Comparison of ENCODE assay signal across 12 mouse cellular contexts in genomic region chr5:137301253-137301652, GRCm38 (mm10). TPM values are rescaled to one million over a fixed set of nuclear protein-coding genes. Genes with fewer than 3 reads are reported as not detected.
DNase-seq lines count a peak whose midpoint lies in the region; ATAC-seq lines count a peak whose summit lies in the region.
"Had no signal": no experiment of that assay in that cellular context is flagged by ENCODE, and none has a peak within 500 bp of the region (broad histone marks: within the 10 kb centered on the region; RNA-seq: fewer than 3 reads in every experiment).

No protein-coding gene starts in this region.

- H3K4me2 ChIP-seq in hindbrain, embryonic 13.5 days, result no peak overlapping the region
- no peak overlapping the region for H3K4me2 ChIP-seq in hindbrain, embryonic 14.5 days (replicated peaks)
- H3K4me2 ChIP-seq in neural tube, embryonic 14.5 days (ENCODE audit: low read depth, low read length), result no peak overlapping the region
- H3K4me2 ChIP-seq in neural tube, embryonic 15.5 days, result no peak overlapping the region
- H3K4me2 ChIP-seq in forebrain, embryonic 14.5 days (ENCODE audit: low read length), result no peak overlapping the region
- H3K4me2 ChIP-seq in stomach, embryonic 15.5 days, result no peak overlapping the region
- H3K4me2 ChIP-seq: limb, embryonic 12.5 days had no signal

- H3K4me3 ChIP-seq in hindbrain, embryonic 13.5 days, result no peak overlapping the region
- no peak overlapping the region for H3K4me3 ChIP-seq in hindbrain, embryonic 14.5 days (replicated peaks; ENCODE audit: low read length)
- H3K4me3 ChIP-seq in neural tube, embryonic 14.5 days (ENCODE audit: low read depth, low read length), result no peak overlapping the region
- H3K4me3 ChIP-seq in neural tube, embryonic 15.5 days (replicated peaks), result no peak overlapping the region
- no peak overlapping the region for H3K4me3 ChIP-seq in forebrain, embryonic 14.5 days (ENCODE audit: low read depth, low read length)
- H3K4me3 ChIP-seq in stomach, embryonic 15.5 days (replicated peaks), result no peak overlapping the region
- H3K4me3 ChIP-seq: limb, embryonic 12.5 days had no signal

- no peak for DNase-seq in hindbrain, embryonic 14.5 days (ENCODE audit: low spot score)
- DNase-seq in forebrain, embryonic 14.5 days (ENCODE audit: low spot score), result peak; percentile 36
- no peak for DNase-seq in layer of hippocampus, adult 11-12 months (ENCODE audit: low spot score)
- DNase-seq in frontal cortex, postnatal 14 days (ENCODE audit: low spot score in 2 of 2), result no peak
- DNase-seq: gastrocnemius, postnatal 10 days; right cerebral cortex, postnatal 14 days had no signal

- no peaks in the 10 kb centered on the region for H3K27me3 ChIP-seq in hindbrain, embryonic 13.5 days
- no peaks in the 10 kb centered on the region for H3K27me3 ChIP-seq in hindbrain, embryonic 14.5 days (ENCODE audit: control insufficient read depth, insufficient read depth, low read length)
- H3K27me3 ChIP-seq in neural tube, embryonic 14.5 days (ENCODE audit: control insufficient read depth, insufficient read depth, low read length), result no peaks in the 10 kb centered on the region
- no peaks in the 10 kb centered on the region for H3K27me3 ChIP-seq in neural tube, embryonic 15.5 days (replicated peaks)
- H3K27me3 ChIP-seq in forebrain, embryonic 14.5 days (replicated peaks; ENCODE audit: control insufficient read depth, insufficient read depth, low read length), result no peaks in the 10 kb centered on the region
- no peaks in the 10 kb centered on the region for H3K27me3 ChIP-seq in stomach, embryonic 15.5 days (replicated peaks)
- H3K27me3 ChIP-seq: limb, embryonic 12.5 days had no signal

- H3K36me3 ChIP-seq in hindbrain, embryonic 13.5 days, result peaks cover 84% of the 10 kb centered on the region
- peaks cover 88% of the 10 kb centered on the region for H3K36me3 ChIP-seq in hindbrain, embryonic 14.5 days (replicated peaks; ENCODE audit: control insufficient read depth, insufficient read depth)
- H3K36me3 ChIP-seq in neural tube, embryonic 14.5 days (ENCODE audit: control insufficient read depth, insufficient read depth, low read length), result peaks cover 73% of the 10 kb centered on the region
- peaks cover 75% of the 10 kb centered on the region for H3K36me3 ChIP-seq in neural tube, embryonic 15.5 days
- H3K36me3 ChIP-seq in forebrain, embryonic 14.5 days (ENCODE audit: control insufficient read depth, insufficient read depth, low read length), result peaks cover 89% of the 10 kb centered on the region
- peaks cover 73% of the 10 kb centered on the region for H3K36me3 ChIP-seq in stomach, embryonic 15.5 days

- peak overlapping the region; percentile 46; the same call in 1 of the 2 replicates for H3K9ac ChIP-seq in hindbrain, embryonic 13.5 days
- no peak overlapping the region for H3K9ac ChIP-seq in hindbrain, embryonic 14.5 days
- no peak overlapping the region for H3K9ac ChIP-seq in neural tube, embryonic 14.5 days (replicated peaks; ENCODE audit: low read depth, low read length)
- H3K9ac ChIP-seq in neural tube, embryonic 15.5 days (replicated peaks), result no peak overlapping the region
- no peak overlapping the region for H3K9ac ChIP-seq in forebrain, embryonic 14.5 days (ENCODE audit: low read length)
- no peak overlapping the region for H3K9ac ChIP-seq in stomach, embryonic 15.5 days

- no peak overlapping the region for H3K27ac ChIP-seq in hindbrain, embryonic 13.5 days
- no peak overlapping the region for H3K27ac ChIP-seq in hindbrain, embryonic 14.5 days
- H3K27ac ChIP-seq in neural tube, embryonic 14.5 days (ENCODE audit: low read depth, low read length), result no peak overlapping the region
- H3K27ac ChIP-seq in neural tube, embryonic 15.5 days (replicated peaks), result no peak overlapping the region
- no peak overlapping the region for H3K27ac ChIP-seq in forebrain, embryonic 14.5 days (ENCODE audit: low read depth, low read length)
- H3K27ac ChIP-seq in stomach, embryonic 15.5 days, result no peak overlapping the region
- H3K27ac ChIP-seq: limb, embryonic 12.5 days had no signal

- H3K4me1 ChIP-seq in hindbrain, embryonic 13.5 days (replicated peaks), result peaks cover 29% of the 10 kb centered on the region
- peaks cover 20% of the 10 kb centered on the region for H3K4me1 ChIP-seq in hindbrain, embryonic 14.5 days (replicated peaks; ENCODE audit: control insufficient read depth, insufficient read depth, low read length)
- peaks cover 23% of the 10 kb centered on the region for H3K4me1 ChIP-seq in neural tube, embryonic 14.5 days (ENCODE audit: control insufficient read depth, insufficient read depth, low read length)
- peaks cover 31% of the 10 kb centered on the region for H3K4me1 ChIP-seq in neural tube, embryonic 15.5 days
- H3K4me1 ChIP-seq in forebrain, embryonic 14.5 days (ENCODE audit: control insufficient read depth, insufficient read depth, low read length), result peaks cover 22% of the 10 kb centered on the region
- H3K4me1 ChIP-seq in stomach, embryonic 15.5 days, result peaks cover 23% of the 10 kb centered on the region

- 0 out of 2 replicates have a peak, but pooled peaks have one; percentile 22 for ATAC-seq in hindbrain, embryonic 13.5 days (ENCODE audit: low FRiP score)
- no peak for ATAC-seq in hindbrain, embryonic 14.5 days (ENCODE audit: low FRiP score)
- ATAC-seq in neural tube, embryonic 14.5 days (ENCODE audit: low read depth), result peak; percentile 50; the same call in 1 of the 2 replicates
- ATAC-seq in neural tube, embryonic 15.5 days (ENCODE audit: low FRiP score), result no peak
- peak; percentile 33; the same call in 1 of the 2 replicates for ATAC-seq in forebrain, embryonic 14.5 days
- peak; percentile 45; the same call in 1 of the 2 replicates for ATAC-seq in stomach, embryonic 15.5 days (ENCODE audit: insufficient read depth, low FRiP score, low read depth)

- no peaks in the 10 kb centered on the region for H3K9me3 ChIP-seq in hindbrain, embryonic 13.5 days
- no peaks in the 10 kb centered on the region for H3K9me3 ChIP-seq in hindbrain, embryonic 14.5 days (ENCODE audit: control insufficient read depth, low read length)
- no peaks in the 10 kb centered on the region for H3K9me3 ChIP-seq in neural tube, embryonic 14.5 days (ENCODE audit: control insufficient read depth, low read length)
- no peaks in the 10 kb centered on the region for H3K9me3 ChIP-seq in neural tube, embryonic 15.5 days (replicated peaks)
- H3K9me3 ChIP-seq in forebrain, embryonic 14.5 days (replicated peaks; ENCODE audit: control insufficient read depth, low read length), result no peaks in the 10 kb centered on the region
- H3K9me3 ChIP-seq in stomach, embryonic 15.5 days, result no peaks in the 10 kb centered on the region
- H3K9me3 ChIP-seq: G1E; limb, embryonic 12.5 days had no signal

- 70% methylated on average over 21 of the region's 21 CpGs for WGBS in hindbrain, embryonic 13.5 days
- 73% methylated on average over 21 of the region's 21 CpGs for WGBS in hindbrain, embryonic 14.5 days
- 75% methylated on average over 21 of the region's 21 CpGs for WGBS in neural tube, embryonic 14.5 days
- WGBS in neural tube, embryonic 15.5 days, result 64% methylated on average over 21 of the region's 21 CpGs
- 60% methylated on average over 20 of the region's 21 CpGs for WGBS in forebrain, embryonic 14.5 days
- WGBS in stomach, embryonic 15.5 days, result 76% methylated on average over 21 of the region's 21 CpGs

RNA-seq across cellular contexts. Expression of gene Srrt, which starts 6.2 kb away (rescaled TPM):
- polyA plus RNA-seq in hindbrain, embryonic 13.5 days (2015; fragmentation: Nextera tagmentation; extraction: Ambion mirVana), result 105 and 113 TPM in 2 replicates
- 75.0 and 81.0 TPM in 2 replicates for polyA plus RNA-seq in hindbrain, embryonic 14.5 days (2014; fragmentation: Nextera tagmentation; extraction: Ambion mirVana)
- polyA plus RNA-seq in neural tube, embryonic 14.5 days (2014; fragmentation: Nextera tagmentation; extraction: Ambion mirVana), result 81.8 and 91.5 TPM in 2 replicates
- 90.7 and 94.3 TPM in 2 replicates for polyA plus RNA-seq in neural tube, embryonic 15.5 days (2015; fragmentation: Nextera tagmentation; extraction: Ambion mirVana)
- polyA plus RNA-seq in forebrain, embryonic 14.5 days (2014; fragmentation: Nextera tagmentation; extraction: Ambion mirVana), result 78.9 and 95.2 TPM in 2 replicates
- polyA plus RNA-seq in stomach, embryonic 15.5 days (2015; fragmentation: Nextera tagmentation; extraction: Ambion mirVana), result 113 and 122 TPM in 2 replicates

RNA-seq across cellular contexts. Expression of gene Ufsp1, which starts 6.8 kb away (rescaled TPM):
- polyA plus RNA-seq in hindbrain, embryonic 13.5 days (2015; fragmentation: Nextera tagmentation; extraction: Ambion mirVana), result 12.9 and 14.1 TPM in 2 replicates
- polyA plus RNA-seq in hindbrain, embryonic 14.5 days (2014; fragmentation: Nextera tagmentation; extraction: Ambion mirVana), result 22.3 and 22.6 TPM in 2 replicates
- 19.7 and 24.0 TPM in 2 replicates for polyA plus RNA-seq in neural tube, embryonic 14.5 days (2014; fragmentation: Nextera tagmentation; extraction: Ambion mirVana)
- polyA plus RNA-seq in neural tube, embryonic 15.5 days (2015; fragmentation: Nextera tagmentation; extraction: Ambion mirVana), result 29.0 and 29.5 TPM in 2 replicates
- 9.8 and 10.3 TPM in 2 replicates for polyA plus RNA-seq in forebrain, embryonic 14.5 days (2014; fragmentation: Nextera tagmentation; extraction: Ambion mirVana)
- 7.8 and 8.7 TPM in 2 replicates for polyA plus RNA-seq in stomach, embryonic 15.5 days (2015; fragmentation: Nextera tagmentation; extraction: Ambion mirVana)

RNA-seq across cellular contexts. Expression of gene Trip6, which starts 13.0 kb away (rescaled TPM):
- 19.2 and 20.0 TPM in 2 replicates for polyA plus RNA-seq in hindbrain, embryonic 13.5 days (2015; fragmentation: Nextera tagmentation; extraction: Ambion mirVana)
- polyA plus RNA-seq in hindbrain, embryonic 14.5 days (2014; fragmentation: Nextera tagmentation; extraction: Ambion mirVana), result 11.1 and 12.2 TPM in 2 replicates
- polyA plus RNA-seq in neural tube, embryonic 14.5 days (2014; fragmentation: Nextera tagmentation; extraction: Ambion mirVana), result 8.0 and 11.5 TPM in 2 replicates
- 14.0 and 26.0 TPM in 2 replicates for polyA plus RNA-seq in neural tube, embryonic 15.5 days (2015; fragmentation: Nextera tagmentation; extraction: Ambion mirVana)
- polyA plus RNA-seq in forebrain, embryonic 14.5 days (2014; fragmentation: Nextera tagmentation; extraction: Ambion mirVana), result 18.2 and 18.4 TPM in 2 replicates
- 73.2 and 73.4 TPM in 2 replicates for polyA plus RNA-seq in stomach, embryonic 15.5 days (2015; fragmentation: Nextera tagmentation; extraction: Ambion mirVana)

RNA-seq across cellular contexts. Expression of gene Ache, which starts 13.9 kb away (rescaled TPM):
- polyA plus RNA-seq in hindbrain, embryonic 13.5 days (2015; fragmentation: Nextera tagmentation; extraction: Ambion mirVana), result 22.2 and 23.8 TPM in 2 replicates
- 56.7 and 68.4 TPM in 2 replicates for polyA plus RNA-seq in hindbrain, embryonic 14.5 days (2014; fragmentation: Nextera tagmentation; extraction: Ambion mirVana)
- polyA plus RNA-seq in neural tube, embryonic 14.5 days (2014; fragmentation: Nextera tagmentation; extraction: Ambion mirVana), result 61.8 and 79.1 TPM in 2 replicates
- polyA plus RNA-seq in neural tube, embryonic 15.5 days (2015; fragmentation: Nextera tagmentation; extraction: Ambion mirVana), result 98.6 and 103 TPM in 2 replicates
- 6.9 and 10.9 TPM in 2 replicates for polyA plus RNA-seq in forebrain, embryonic 14.5 days (2014; fragmentation: Nextera tagmentation; extraction: Ambion mirVana)
- 9.8 and 12.3 TPM in 2 replicates for polyA plus RNA-seq in stomach, embryonic 15.5 days (2015; fragmentation: Nextera tagmentation; extraction: Ambion mirVana)

RNA-seq across cellular contexts. Expression of gene Slc12a9, which starts 32.1 kb away (rescaled TPM):
- 25.8 and 27.4 TPM in 2 replicates for polyA plus RNA-seq in hindbrain, embryonic 13.5 days (2015; fragmentation: Nextera tagmentation; extraction: Ambion mirVana)
- 14.9 and 17.6 TPM in 2 replicates for polyA plus RNA-seq in hindbrain, embryonic 14.5 days (2014; fragmentation: Nextera tagmentation; extraction: Ambion mirVana)
- polyA plus RNA-seq in neural tube, embryonic 14.5 days (2014; fragmentation: Nextera tagmentation; extraction: Ambion mirVana), result 16.4 and 17.8 TPM in 2 replicates
- 26.5 and 26.8 TPM in 2 replicates for polyA plus RNA-seq in neural tube, embryonic 15.5 days (2015; fragmentation: Nextera tagmentation; extraction: Ambion mirVana)
- 6.2 and 9.9 TPM in 2 replicates for polyA plus RNA-seq in forebrain, embryonic 14.5 days (2014; fragmentation: Nextera tagmentation; extraction: Ambion mirVana)
- 13.0 and 14.5 TPM in 2 replicates for polyA plus RNA-seq in stomach, embryonic 15.5 days (2015; fragmentation: Nextera tagmentation; extraction: Ambion mirVana)

Comparison
In these comparisons a context has a peak if more than half of its experiments do, and no peak if none do; other contexts are left out.
1. ATAC-seq: peak in hindbrain, embryonic 13.5 days (single experiment), neural tube, embryonic 14.5 days (single experiment), forebrain, embryonic 14.5 days (single experiment) and stomach, embryonic 15.5 days (single experiment); none in hindbrain, embryonic 14.5 days (single experiment) and neural tube, embryonic 15.5 days (single experiment).